Mouse (Mus musculus) embryonic facial prominence, embryonic 15.5 days (tissue): ENCODE measurements around the gene Fam136a. TPM values are rescaled to one million over a fixed set of nuclear protein-coding genes. Genes with fewer than 3 reads are reported as not detected.
A peak's percentile ranks its signal among the peaks of the same experiment; 100 is the strongest.

Source experiments
- ATAC-seq: fragments of 200-750 bp; cut with Nextera tagmentation; 2 replicates; pipeline ENCODE4 v1.8.0; 2017; ENCODE audit warnings: low read depth, moderate TSS enrichment; ENCODE audit not compliant: insufficient number of reproducible peaks, low FRiP score, low TSS enrichment
- H3K27ac ChIP-seq: fragments of 300-500 bp; sonication (generic); replicated peaks from 2 replicates; pipeline ENCODE4 v1.5.1; 2015; ENCODE audit warnings: mild to moderate bottlenecking, inconsistent platforms
- H3K27me3 ChIP-seq: fragments of 300-500 bp; sonication (generic); 2 replicates; pipeline ENCODE4 v1.6.1; 2015; ENCODE audit warnings: inconsistent platforms
- H3K36me3 ChIP-seq: fragments of 300-500 bp; sonication (generic); 2 replicates; pipeline ENCODE4 v1.6.1; 2015; ENCODE audit warnings: mild to moderate bottlenecking, inconsistent platforms
- H3K4me1 ChIP-seq: fragments of 300-500 bp; sonication (generic); 2 replicates; pipeline ENCODE4 v1.6.1; 2015; ENCODE audit warnings: inconsistent platforms
- H3K4me2 ChIP-seq: fragments of 300-500 bp; sonication (generic); replicated peaks from 2 replicates; pipeline ENCODE4 v1.6.1; 2015; ENCODE audit warnings: mild to moderate bottlenecking, inconsistent platforms
- H3K4me3 ChIP-seq: fragments of 300-500 bp; sonication (generic); replicated peaks from 2 replicates; pipeline ENCODE4 v1.5.1; 2015; ENCODE audit warnings: mild to moderate bottlenecking, inconsistent platforms
- H3K9ac ChIP-seq: fragments of 300-500 bp; sonication (generic); 2 replicates; pipeline ENCODE4 v1.6.1; 2015; ENCODE audit warnings: inconsistent platforms
- H3K9me3 ChIP-seq: fragments of 300-500 bp; sonication (generic); replicated peaks from 2 replicates; pipeline ENCODE4 v1.6.1; 2016; ENCODE audit warnings: inconsistent platforms
- WGBS: fragments of 180-500 bp; shearing (Covaris S2); methylation state at CpG from one replicate; pipeline ENCODE4 v1.1.7; 2015; 5-methylcytosine and 5-hydroxymethylcytosine counted together
- polyA plus RNA-seq: library from polyadenylated mRNA; unstranded; fragments of >200 nt; fragmentation: Nextera tagmentation; extraction: Ambion mirVana; gene quantifications from 2 replicates; pipeline ENCODE4 v1.2.1, GENCODE M21; 2015

Gene Fam136a
- polyA plus RNA-seq: 99.5 and 104 TPM in 2 replicates

- Histone ChIP-seq H3K4me2 (peak within 1 kb of the TSS; percentile 91), H3K36me3 (peaks cover 7% of the 10 kb centered on the region; the same call in 1 of the 2 replicates), H3K4me1 (peaks cover 10% of the 10 kb centered on the region), H3K4me3 (peak within 1 kb of the TSS; percentile 74), H3K27ac (peak within 1 kb of the TSS; percentile 81), H3K27me3 (no peaks in the 10 kb centered on the region), H3K9me3 (no peaks in the 10 kb centered on the region), H3K9ac (peak within 1 kb of the TSS; percentile 64)
- under 1% methylated on average over 76 of the region's 76 CpGs for WGBS
- peak; percentile 94 for ATAC-seq
Measured at GRCm38 (mm10) chr6:86365371-86366124, at the start of gene Fam136a. Gene Fam136a (plus strand): TSS chr6:86365646.

- peak; percentile 63; the same call in 1 of the 2 replicates for ATAC-seq
- H3K27me3 ChIP-seq: no peaks in the 10 kb centered on the region
- H3K4me1 ChIP-seq: no peaks in the 10 kb centered on the region
- WGBS: 43% methylated on average over 1 of the region's 1 CpGs
- no peaks in the 10 kb centered on the region for H3K9me3 ChIP-seq
- H3K9ac ChIP-seq: no peak overlapping the region
- no peak overlapping the region for H3K4me2 ChIP-seq
- no peak overlapping the region for H3K27ac ChIP-seq
- H3K36me3 ChIP-seq: no peaks in the 10 kb centered on the region
- H3K4me3 ChIP-seq: no peak overlapping the region
Measured at GRCm38 (mm10) chr6:86317066-86317465, 48.4 kb upstream of the Fam136a start.

- H3K9ac ChIP-seq: no peak overlapping the region
- H3K4me1 ChIP-seq: no peaks in the 10 kb centered on the region
- no peak for ATAC-seq
- H3K27ac ChIP-seq: no peak overlapping the region
- 51% methylated on average over 4 of the region's 4 CpGs for WGBS
- H3K36me3 ChIP-seq: no peaks in the 10 kb centered on the region
- no peak overlapping the region for H3K4me2 ChIP-seq
- no peaks in the 10 kb centered on the region for H3K9me3 ChIP-seq
- H3K4me3 ChIP-seq: no peak overlapping the region
- no peaks in the 10 kb centered on the region for H3K27me3 ChIP-seq
Measured at GRCm38 (mm10) chr6:86318855-86319254, 46.6 kb upstream of the Fam136a start.

GRCm38 (mm10) chr6:86322031-86322563 is 43.3 kb upstream of the Fam136a start:
- no peak overlapping the region for H3K4me2 ChIP-seq
- WGBS: 66% methylated on average over 5 of the region's 5 CpGs

GRCm38 (mm10) chr6:86322991-86323390 is 42.5 kb upstream of the Fam136a start:
- H3K27ac ChIP-seq: no peak overlapping the region
- ATAC-seq: no peak
- no peak overlapping the region for H3K9ac ChIP-seq
- WGBS: 93% methylated on average over 9 of the region's 9 CpGs
- H3K36me3 ChIP-seq: no peaks in the 10 kb centered on the region
- no peaks in the 10 kb centered on the region for H3K27me3 ChIP-seq
- H3K4me3 ChIP-seq: no peak overlapping the region
- H3K4me2 ChIP-seq: no peak overlapping the region
- H3K9me3 ChIP-seq: no peaks in the 10 kb centered on the region
- no peaks in the 10 kb centered on the region for H3K4me1 ChIP-seq

More at GRCm38 (mm10) chr6:86322031-86322563, 43.3 kb upstream of the Fam136a start:
- H3K27me3 ChIP-seq: no peaks in the 10 kb centered on the region
- H3K9me3 ChIP-seq: no peaks in the 10 kb centered on the region
- no peaks in the 10 kb centered on the region for H3K36me3 ChIP-seq
- H3K4me1 ChIP-seq: no peaks in the 10 kb centered on the region
- no peak overlapping the region for H3K4me3 ChIP-seq
- H3K27ac ChIP-seq: no peak overlapping the region
- H3K9ac ChIP-seq: no peak overlapping the region
- ATAC-seq: no peak

GRCm38 (mm10) chr6:86324400-86324799 is 41.0 kb upstream of the Fam136a start:
- 58% methylated on average over 3 of the region's 3 CpGs for WGBS
- Histone ChIP-seq H3K36me3 (no peaks in the 10 kb centered on the region), H3K27ac (no peak overlapping the region), H3K4me1 (no peaks in the 10 kb centered on the region), H3K9me3 (no peaks in the 10 kb centered on the region), H3K27me3 (no peaks in the 10 kb centered on the region), H3K4me3 (no peak overlapping the region), H3K9ac (no peak overlapping the region), H3K4me2 (no peak overlapping the region)
- ATAC-seq: no peak

GRCm38 (mm10) chr6:86325646-86326045 is 39.8 kb upstream of the Fam136a start:
- H3K9me3 ChIP-seq: no peaks in the 10 kb centered on the region
- no peak overlapping the region for H3K4me3 ChIP-seq
- H3K36me3 ChIP-seq: no peaks in the 10 kb centered on the region
- no peaks in the 10 kb centered on the region for H3K27me3 ChIP-seq
- ATAC-seq: no peak
- no peak overlapping the region for H3K27ac ChIP-seq
- H3K4me1 ChIP-seq: no peaks in the 10 kb centered on the region
- H3K9ac ChIP-seq: no peak overlapping the region
- no peak overlapping the region for H3K4me2 ChIP-seq
- 82% methylated on average over 5 of the region's 5 CpGs for WGBS

GRCm38 (mm10) chr6:86326866-86327265 is 38.6 kb upstream of the Fam136a start:
- Histone ChIP-seq H3K9ac (no peak overlapping the region), H3K36me3 (no peaks in the 10 kb centered on the region), H3K4me3 (no peak overlapping the region), H3K4me2 (no peak overlapping the region), H3K27ac (no peak overlapping the region), H3K27me3 (no peaks in the 10 kb centered on the region), H3K9me3 (no peaks in the 10 kb centered on the region), H3K4me1 (no peaks in the 10 kb centered on the region)
- ATAC-seq: no peak
- 87% methylated on average over 18 of the region's 18 CpGs for WGBS

- Histone ChIP-seq H3K4me2 (no peak overlapping the region), H3K27ac (no peak overlapping the region), H3K4me1 (no peaks in the 10 kb centered on the region), H3K9me3 (no peaks in the 10 kb centered on the region), H3K9ac (no peak overlapping the region), H3K36me3 (no peaks in the 10 kb centered on the region), H3K4me3 (no peak overlapping the region), H3K27me3 (no peaks in the 10 kb centered on the region)
- 50% methylated on average over 3 of the region's 3 CpGs for WGBS
- no peak for ATAC-seq
Measured at GRCm38 (mm10) chr6:86328369-86328768, 37.1 kb upstream of the Fam136a start.

GRCm38 (mm10) chr6:86329943-86330342 is 35.5 kb upstream of the Fam136a start:
- H3K9me3 ChIP-seq: no peaks in the 10 kb centered on the region
- H3K27ac ChIP-seq: no peak overlapping the region
- no peak overlapping the region for H3K9ac ChIP-seq
- H3K4me3 ChIP-seq: no peak overlapping the region
- 94% methylated on average over 6 of the region's 6 CpGs for WGBS
- H3K4me1 ChIP-seq: no peaks in the 10 kb centered on the region
- H3K27me3 ChIP-seq: no peaks in the 10 kb centered on the region
- H3K36me3 ChIP-seq: no peaks in the 10 kb centered on the region
- no peak for ATAC-seq
- no peak overlapping the region for H3K4me2 ChIP-seq

GRCm38 (mm10) chr6:86335121-86335849 is 30.2 kb upstream of the Fam136a start:
- Histone ChIP-seq H3K4me2 (no peak overlapping the region), H3K27me3 (no peaks in the 10 kb centered on the region), H3K9ac (no peak overlapping the region), H3K4me3 (no peak overlapping the region), H3K4me1 (no peaks in the 10 kb centered on the region; the same call in 1 of the 2 replicates), H3K27ac (no peak overlapping the region), H3K36me3 (no peaks in the 10 kb centered on the region), H3K9me3 (no peaks in the 10 kb centered on the region)
- ATAC-seq: peak; percentile 47; the same call in 1 of the 2 replicates
- WGBS: 50% methylated on average over 11 of the region's 11 CpGs
